Mouse (Mus musculus) G1E-ER4 (cell line): ENCODE measurements around the gene Slit3. TPM values are rescaled to one million over a fixed set of nuclear protein-coding genes. Genes with fewer than 3 reads are reported as not detected.

Experiments
- GATA1 ChIP-seq: IDR thresholded peaks from one replicate; pipeline ENCODE4 v1.8.0; 2012; ENCODE audit warnings: low read length, inconsistent platforms
- polyA plus RNA-seq: library from polyadenylated mRNA; stranded (reverse); fragments of >175 nt; gene quantifications from 2 replicates; pipeline ENCODE4 v1.2.3, GENCODE M21; 2012

Slit3 gene
- polyA plus RNA-seq, 1 experiment: not detected

DNA sequence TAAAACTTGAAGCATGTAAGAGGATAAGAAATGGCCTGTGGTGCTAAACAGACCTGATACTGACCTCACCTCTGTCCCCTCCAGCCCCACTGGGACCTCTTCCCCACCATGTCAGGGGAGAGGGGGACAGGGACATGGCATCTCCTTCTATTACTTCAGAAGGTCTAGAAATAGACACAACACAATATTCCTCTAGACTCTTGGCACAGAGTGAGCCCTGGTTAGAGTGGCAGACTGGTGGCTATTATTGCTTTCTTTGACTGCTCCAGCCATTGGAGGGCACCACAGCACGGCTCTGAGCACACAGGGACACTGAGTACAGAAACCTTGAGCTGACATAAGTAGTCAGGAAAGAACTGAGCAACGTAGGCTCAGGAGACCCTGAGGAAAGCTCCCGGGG lies 501.7 kb downstream of the Slit3 start:
- no peak for TF ChIP-seq GATA1

GRCm38 (mm10) chr11:35624515-35625270 lies 503.7 kb downstream of the Slit3 start:
- TF ChIP-seq GATA1: no peak

GRCm38 (mm10) chr11:35625576-35625975 lies 504.6 kb downstream of the Slit3 start:
- TF ChIP-seq GATA1: no peak

DNA sequence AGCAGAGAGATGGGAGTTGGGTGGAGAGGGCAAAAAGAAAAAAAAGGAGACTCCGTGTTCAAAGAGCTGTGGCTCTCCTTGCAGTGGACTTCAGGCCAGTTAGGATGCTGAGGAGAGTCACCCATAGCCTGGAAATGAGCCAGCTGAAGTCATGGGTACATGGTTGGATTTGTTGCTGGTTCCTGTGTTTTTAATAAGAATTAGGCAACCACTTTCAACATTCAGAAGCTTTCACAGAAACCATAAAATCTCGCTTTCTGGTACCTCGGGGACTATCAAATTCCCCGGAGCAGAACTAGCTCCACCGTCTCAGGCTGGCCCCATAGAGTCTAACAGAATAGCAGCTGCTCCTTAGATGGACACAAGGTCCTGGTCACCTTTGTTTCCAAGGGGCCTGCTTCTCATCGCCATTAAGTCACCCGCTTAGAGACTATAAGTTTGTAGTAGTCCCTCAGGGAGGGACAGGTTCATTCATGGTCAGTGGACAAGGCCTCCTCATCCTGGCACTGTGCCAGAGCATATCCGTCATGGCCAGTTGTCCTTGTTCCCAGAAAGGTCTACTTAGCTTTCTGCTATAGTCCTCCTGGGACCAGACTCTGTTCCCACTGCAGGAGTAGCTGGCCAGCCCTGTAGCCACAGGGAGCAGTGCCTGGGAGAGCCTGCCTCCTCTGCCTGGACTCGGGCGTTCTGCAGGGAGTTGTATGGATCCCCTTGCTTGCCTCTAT lies 505.3 kb downstream of the Slit3 start:
- TF ChIP-seq GATA1: no peak

GRCm38 (mm10) chr11:35627815-35628214 lies 506.8 kb downstream of the Slit3 start:
- no peak for TF ChIP-seq GATA1

GRCm38 (mm10) chr11:35632262-35632661 lies 511.2 kb downstream of the Slit3 start:
- TF ChIP-seq GATA1: no peak

- TF ChIP-seq GATA1: no peak
Observed at GRCm38 (mm10) chr11:35637102-35637501, 516.1 kb downstream of the Slit3 start.

- no peak for TF ChIP-seq GATA1
Observed at GRCm38 (mm10) chr11:35638862-35639384, 517.9 kb downstream of the Slit3 start.

GRCm38 (mm10) chr11:35639428-35639827 lies 518.4 kb downstream of the Slit3 start:
- TF ChIP-seq GATA1: no peak

GRCm38 (mm10) chr11:35651286-35651685 lies 530.3 kb downstream of the Slit3 start:
- no peak for TF ChIP-seq GATA1

GRCm38 (mm10) chr11:35655836-35656235 lies 534.8 kb downstream of the Slit3 start:
- TF ChIP-seq GATA1: no peak

DNA sequence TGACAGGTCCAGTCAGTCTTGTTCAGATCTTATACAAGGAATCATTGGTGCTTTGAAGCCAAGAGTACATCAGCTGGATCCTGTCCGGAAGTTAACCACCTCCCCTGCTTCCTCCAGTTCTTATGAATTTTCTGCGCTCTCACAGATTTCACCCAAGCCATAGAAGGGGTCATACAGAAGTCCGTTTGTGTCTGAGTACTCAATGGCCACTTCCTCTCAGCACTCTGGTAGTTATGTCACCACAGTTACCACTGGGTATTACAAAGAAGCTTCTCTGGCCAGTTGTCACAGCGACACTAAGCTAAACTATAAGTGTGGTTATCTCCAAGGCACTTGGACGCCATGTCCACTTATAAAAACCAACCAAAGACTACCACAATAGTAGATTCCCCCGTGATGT lies 536.6 kb downstream of the Slit3 start:
- no peak for TF ChIP-seq GATA1

- no peak for TF ChIP-seq GATA1
Observed at GRCm38 (mm10) chr11:35660967-35661366, 539.9 kb downstream of the Slit3 start.

DNA sequence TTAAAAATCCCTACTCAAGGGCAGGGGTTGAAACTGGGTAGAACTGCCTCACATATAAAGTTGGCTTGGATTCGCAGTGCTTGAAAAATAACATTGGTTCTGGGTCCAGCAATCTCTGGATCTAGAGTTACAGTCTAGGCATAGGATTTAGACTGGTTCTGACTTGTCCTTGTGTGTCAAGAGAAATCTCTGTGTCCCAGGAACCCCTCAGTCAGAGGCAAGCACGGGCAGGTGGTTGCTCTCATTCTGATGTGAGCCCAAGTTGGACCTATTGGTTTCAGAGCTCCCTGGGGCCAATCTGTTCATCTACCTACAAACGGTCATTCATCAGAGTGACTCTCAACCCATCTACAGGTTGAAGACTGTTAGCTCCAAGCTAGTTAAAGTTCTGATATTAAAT lies 541.9 kb downstream of the Slit3 start:
- no peak for TF ChIP-seq GATA1

DNA sequence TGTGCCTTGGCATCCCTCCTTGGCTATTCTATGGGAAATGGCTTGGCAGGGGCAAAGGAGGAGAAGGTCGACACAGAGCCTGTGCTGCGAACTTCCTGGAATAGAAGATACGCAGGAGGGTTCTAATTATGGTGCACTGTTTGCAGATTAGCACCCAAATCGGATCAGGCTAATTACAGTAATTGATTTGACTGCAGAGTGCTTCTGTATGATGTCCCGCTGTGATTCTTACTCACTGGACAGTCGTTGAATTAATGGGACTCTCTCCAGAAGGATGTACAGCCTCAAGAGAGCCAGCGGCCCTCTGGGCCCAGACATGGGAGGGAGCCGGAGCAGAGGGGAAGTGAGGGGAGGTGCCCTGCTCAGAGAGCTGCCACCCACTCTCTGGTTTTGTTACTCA lies 542.6 kb downstream of the Slit3 start:
- no peak for TF ChIP-seq GATA1

GRCm38 (mm10) chr11:35664991-35665390 lies 544.0 kb downstream of the Slit3 start:
- TF ChIP-seq GATA1: no peak

GRCm38 (mm10) chr11:35667428-35667827 lies 546.4 kb downstream of the Slit3 start:
- no peak for TF ChIP-seq GATA1
